Mouse (Mus musculus) spleen, adult 2 months (tissue): ENCODE measurements around the gene Grip1. TPM values are rescaled to one million over a fixed set of nuclear protein-coding genes. Genes with fewer than 3 reads are reported as not detected.

ENCODE experiments used
- DNase-seq, 2 experiments: peaks; one replicate each; pipeline versions ENCODE4 v3.0.0 to v3.0.0-alpha.2; 2012 to 2021; ENCODE audit warnings: low spot score in 2 of 2, low read depth in 1 of 2
- H3K27ac ChIP-seq: fragments of 200-500 bp; 2 replicates; pipeline ENCODE4 v1.5.1; 2012; ENCODE audit warnings: low read length, inconsistent platforms; ENCODE audit not compliant: insufficient read depth
- H3K27me3 ChIP-seq: fragments of 200-500 bp; 2 replicates; pipeline ENCODE4 v1.6.1; 2012; ENCODE audit warnings: mild to moderate bottlenecking, moderate library complexity, low read length, inconsistent platforms; ENCODE audit not compliant: control insufficient read depth, insufficient read depth
- H3K36me3 ChIP-seq: fragments of 200-500 bp; 2 replicates; pipeline ENCODE4 v1.6.1; 2012; ENCODE audit warnings: mild to moderate bottlenecking, low read length, inconsistent platforms; ENCODE audit not compliant: control insufficient read depth, insufficient read depth
- H3K4me1 ChIP-seq: fragments of 200-500 bp; 2 replicates; pipeline ENCODE4 v1.6.1; 2011; ENCODE audit warnings: inconsistent platforms; ENCODE audit not compliant: control insufficient read depth, insufficient read depth, insufficient read length
- H3K4me3 ChIP-seq: fragments of 200-500 bp; 2 replicates; pipeline ENCODE4 v1.5.1; 2011; ENCODE audit warnings: mild to moderate bottlenecking, inconsistent platforms; ENCODE audit not compliant: insufficient read depth, insufficient read length; ENCODE audit errors: extremely low read depth
- CTCF ChIP-seq: fragments of 200-500 bp; IDR thresholded peaks from 2 replicates; pipeline ENCODE4 v1.5.1; 2011; ENCODE audit warnings: mild to moderate bottlenecking, inconsistent platforms; ENCODE audit not compliant: insufficient read depth, insufficient read length, insufficient replicate concordance; ENCODE audit errors: extremely low read depth
- POLR2A ChIP-seq: fragments of 200-500 bp; IDR thresholded peaks from 2 replicates; pipeline ENCODE4 v1.6.1; 2011; ENCODE audit warnings: low read depth, low read length, inconsistent platforms
- WGBS: fragments of 180-500 bp; shearing (Covaris S2); methylation state at CpG from one replicate; pipeline ENCODE4 v1.1.7; 2018; 5-methylcytosine and 5-hydroxymethylcytosine counted together
- polyA plus RNA-seq: library from polyadenylated mRNA; depleted of rRNA; stranded (reverse); fragments of >200 nt; gene quantifications from 2 replicates; pipeline ENCODE4 v1.2.3, GENCODE M21; 2012

Gene Grip1
- polyA plus RNA-seq, 1 experiment = not detected

DNA sequence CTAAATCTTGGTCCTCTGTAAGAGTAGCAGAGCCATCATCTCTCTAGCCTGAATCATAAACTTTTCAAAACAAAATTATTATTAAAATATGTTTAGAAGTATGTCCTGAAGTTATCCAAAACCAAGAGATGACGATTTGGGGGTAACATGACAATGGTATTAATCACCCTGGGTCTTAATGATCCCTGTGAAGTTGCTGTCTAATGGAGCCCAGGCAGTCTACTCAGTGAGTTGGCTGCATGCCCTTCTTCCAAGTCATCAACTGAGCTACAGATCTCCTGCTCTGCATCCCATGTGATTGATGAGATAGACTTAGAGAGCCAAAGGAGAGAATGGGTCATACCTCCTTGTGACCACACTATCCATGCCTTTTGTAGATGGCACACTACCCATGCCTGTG is 433.1 kb downstream of the Grip1 start:
- WGBS = 74% methylated on average over 1 of the region's 1 CpGs
- Histone ChIP-seq H3K4me1 (no peaks in the 10 kb centered on the region), H3K27me3 (no peaks in the 10 kb centered on the region), H3K27ac (no peak overlapping the region), H3K4me3 (no peak overlapping the region), H3K36me3 (no peaks in the 10 kb centered on the region)
- TF ChIP-seq CTCF (no peak), POLR2A (no peak)
- no peak for DNase-seq

DNA sequence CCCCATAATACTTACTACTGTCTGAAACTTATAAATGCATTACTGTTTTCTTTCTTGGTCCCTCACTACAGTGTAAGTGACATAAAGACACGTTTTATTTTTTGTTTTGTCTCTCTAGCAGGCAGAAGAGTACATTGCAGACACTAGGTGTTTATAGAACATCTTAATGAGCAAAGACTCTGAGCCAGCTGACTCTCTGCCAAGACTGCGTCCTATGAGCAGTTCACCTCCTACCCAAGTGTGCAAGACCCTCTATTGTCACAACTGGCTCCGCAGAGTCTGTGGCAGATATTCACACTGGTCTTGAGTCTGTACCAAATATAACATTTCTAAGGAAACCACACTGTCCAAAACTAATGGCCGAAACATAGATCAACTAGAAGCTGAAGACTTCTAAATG is 449.1 kb downstream of the Grip1 start:
- Histone ChIP-seq H3K27me3 (no peaks in the 10 kb centered on the region), H3K4me3 (no peak overlapping the region), H3K4me1 (no peaks in the 10 kb centered on the region), H3K27ac (no peak overlapping the region), H3K36me3 (no peaks in the 10 kb centered on the region)
- TF ChIP-seq CTCF = no peak
- TF ChIP-seq POLR2A = no peak
- no peak for DNase-seq
- 79% methylated on average over 4 of the region's 4 CpGs for WGBS

DNA sequence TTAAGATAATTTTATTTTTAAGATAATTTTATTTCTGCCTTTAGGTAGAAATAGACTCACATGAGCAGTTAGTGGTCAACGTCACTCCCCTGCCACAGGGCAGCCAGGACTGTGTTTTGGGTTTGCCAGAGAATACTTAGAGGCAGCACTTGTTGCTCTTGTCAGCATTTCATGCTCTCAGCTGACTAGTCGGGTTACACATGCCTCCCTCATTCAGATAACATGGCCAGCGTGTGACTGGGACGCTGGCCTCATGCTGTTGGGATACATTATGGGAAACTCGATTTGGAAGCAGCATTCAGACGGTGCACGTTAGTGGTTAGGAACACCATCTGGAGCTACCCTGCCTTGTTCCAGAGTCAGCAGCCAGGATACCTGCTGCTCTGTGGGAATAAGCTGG is 453.2 kb downstream of the Grip1 start:
- 89% methylated on average over 7 of the region's 7 CpGs for WGBS
- no peak for DNase-seq
- no peak overlapping the region for H3K4me3 ChIP-seq
- H3K27me3 ChIP-seq = no peaks in the 10 kb centered on the region
- no peaks in the 10 kb centered on the region for H3K36me3 ChIP-seq
- TF ChIP-seq POLR2A (no peak), CTCF (no peak)
- no peaks in the 10 kb centered on the region for H3K4me1 ChIP-seq
- H3K27ac ChIP-seq = no peak overlapping the region

DNA sequence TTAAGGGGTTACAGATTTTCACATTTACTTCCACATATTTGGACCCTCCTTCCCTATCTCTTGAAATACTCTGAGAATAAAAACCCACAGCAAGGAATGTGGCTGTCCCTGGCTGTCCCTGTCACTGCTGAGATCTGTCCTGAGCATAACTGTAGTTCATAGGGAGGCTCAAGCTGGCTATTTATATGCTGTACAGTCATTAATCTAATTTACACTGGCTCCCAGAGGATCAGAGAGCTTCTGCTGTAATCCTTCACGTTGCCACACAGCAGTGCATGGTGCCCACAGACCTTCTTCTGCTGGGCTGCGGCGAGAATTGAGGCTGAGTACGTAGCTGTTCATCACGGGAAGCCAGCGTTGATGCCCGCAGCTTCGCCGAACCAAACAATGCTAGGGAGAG is 464.4 kb downstream of the Grip1 start:
- no peaks in the 10 kb centered on the region for H3K27me3 ChIP-seq
- DNase-seq = no peak
- H3K4me1 ChIP-seq = no peaks in the 10 kb centered on the region
- H3K36me3 ChIP-seq = no peaks in the 10 kb centered on the region
- TF ChIP-seq POLR2A (no peak), CTCF (no peak)
- no peak overlapping the region for H3K4me3 ChIP-seq
- H3K27ac ChIP-seq = no peak overlapping the region
- WGBS = 85% methylated on average over 9 of the region's 9 CpGs

GRCm38 (mm10) chr10:119927963-119928362 is 474.3 kb downstream of the Grip1 start:
- H3K36me3 ChIP-seq = no peaks in the 10 kb centered on the region
- H3K27ac ChIP-seq = no peak overlapping the region
- DNase-seq = no peak
- no peak overlapping the region for H3K4me3 ChIP-seq
- no peak for TF ChIP-seq POLR2A
- no peak for TF ChIP-seq CTCF
- H3K4me1 ChIP-seq = no peaks in the 10 kb centered on the region
- H3K27me3 ChIP-seq = no peaks in the 10 kb centered on the region
- WGBS = 78% methylated on average over 5 of the region's 5 CpGs

DNA sequence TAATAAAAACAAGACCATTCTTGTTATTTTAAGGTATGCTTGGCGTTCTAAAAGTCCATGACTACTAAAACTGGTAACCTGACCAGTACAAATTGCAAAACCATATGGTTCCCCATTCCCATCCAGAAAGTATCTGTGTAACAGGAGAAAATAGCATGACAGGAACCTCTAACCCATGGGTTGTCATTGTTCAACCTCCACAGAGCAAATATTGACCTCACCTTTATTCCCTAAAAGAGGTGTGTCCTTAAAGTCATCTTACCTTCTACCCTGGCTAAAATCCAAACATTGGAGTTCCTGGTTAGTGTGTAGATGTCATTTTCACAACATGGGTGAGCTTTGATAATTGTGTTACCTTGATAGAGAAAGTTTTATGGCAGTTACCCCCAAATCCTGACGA is 475.3 kb downstream of the Grip1 start:
- TF ChIP-seq CTCF (no peak), POLR2A (no peak)
- Histone ChIP-seq H3K36me3 (no peaks in the 10 kb centered on the region), H3K27ac (no peak overlapping the region), H3K4me3 (no peak overlapping the region), H3K27me3 (no peaks in the 10 kb centered on the region), H3K4me1 (no peaks in the 10 kb centered on the region)
- WGBS = 89% methylated on average over 2 of the region's 2 CpGs
- no peak for DNase-seq

DNA sequence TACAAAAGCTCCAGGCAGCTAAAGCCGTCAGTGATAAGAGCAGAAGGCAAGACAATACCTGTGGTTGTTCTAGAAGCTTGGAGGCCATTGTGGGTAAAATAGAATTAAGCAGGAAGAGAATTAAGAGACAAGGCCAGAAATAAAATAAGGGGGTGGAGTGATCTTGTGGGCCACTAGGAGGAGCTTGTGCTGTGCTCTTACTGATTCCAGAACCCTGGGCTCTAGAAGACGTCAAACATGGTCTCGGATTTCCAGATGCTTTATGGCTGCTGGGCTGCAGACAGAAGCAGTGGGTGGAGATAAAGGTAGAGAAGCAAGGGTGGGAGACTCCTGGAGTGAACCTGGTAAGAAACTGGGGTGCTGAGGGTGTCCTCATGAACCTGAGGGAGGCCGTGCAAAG is 479.2 kb downstream of the Grip1 start:
- H3K27me3 ChIP-seq = no peaks in the 10 kb centered on the region
- H3K4me1 ChIP-seq = no peaks in the 10 kb centered on the region
- no peak for DNase-seq
- TF ChIP-seq POLR2A (no peak), CTCF (no peak)
- H3K27ac ChIP-seq = no peak overlapping the region
- 67% methylated on average over 4 of the region's 4 CpGs for WGBS
- no peaks in the 10 kb centered on the region for H3K36me3 ChIP-seq
- H3K4me3 ChIP-seq = no peak overlapping the region
